Mouse (Mus musculus) c-Kit-positive CD71-negative TER-119-negative erythroid progenitor cells, embryonic 14.5 days (primary cell): ENCODE results near the gene Hist4h4.

ENCODE experiments used
- DNase-seq: peaks from one replicate; pipeline ENCODE4 v3.0.0-alpha.2; 2013; ENCODE audit warnings: low read depth

Gene Hist4h4

GRCm38 (mm10) chr6:136803739-136804633 lies at the start of gene Hist4h4:
TSS of gene Hist4h4 (minus strand) at chr6:136804415.
- DNase-seq: peak; percentile 99

GRCm38 (mm10) chr6:136852762-136853161 lies 48.5 kb upstream of the Hist4h4 start:
- no peak for DNase-seq

GRCm38 (mm10) chr6:136852348-136852747 lies 48.1 kb upstream of the Hist4h4 start:
- DNase-seq: no peak

- no peak for DNase-seq
These were observed 46.1 kb upstream of the Hist4h4 start for GRCm38 (mm10) chr6:136850267-136850666.

- DNase-seq: no peak
These were observed 44.8 kb upstream of the Hist4h4 start for GRCm38 (mm10) chr6:136848971-136849370.

- DNase-seq: no peak
These were observed 44.2 kb upstream of the Hist4h4 start for GRCm38 (mm10) chr6:136848399-136848798.

- no peak for DNase-seq
These were observed 43.6 kb upstream of the Hist4h4 start for GRCm38 (mm10) chr6:136847790-136848189.

GRCm38 (mm10) chr6:136847267-136847666 lies 43.1 kb upstream of the Hist4h4 start:
- no peak for DNase-seq

- no peak for DNase-seq
These were observed 41.7 kb upstream of the Hist4h4 start for GRCm38 (mm10) chr6:136845706-136846480.

GRCm38 (mm10) chr6:136844903-136845302 lies 40.7 kb upstream of the Hist4h4 start:
- DNase-seq: no peak

GRCm38 (mm10) chr6:136837323-136837722 lies 33.1 kb upstream of the Hist4h4 start:
- DNase-seq: no peak

- no peak for DNase-seq
These were observed 31.1 kb upstream of the Hist4h4 start, which contains the start of gene Smco3 for GRCm38 (mm10) chr6:136835352-136835751. TSS of gene Smco3 (minus strand) at chr6:136835452.

- no peak for DNase-seq
These were observed 27.5 kb upstream of the Hist4h4 start for GRCm38 (mm10) chr6:136831712-136832111.

- DNase-seq: no peak
These were observed 24.5 kb upstream of the Hist4h4 start for GRCm38 (mm10) chr6:136828681-136829080.

- peak; percentile 85 for DNase-seq
These were observed 23.8 kb upstream of the Hist4h4 start, which contains the start of gene Wbp11 for GRCm38 (mm10) chr6:136827881-136828561. TSS of gene Wbp11 (minus strand) at chr6:136828233.

- no peak for DNase-seq
These were observed 23.3 kb upstream of the Hist4h4 start, which contains the start of gene BC049715 for GRCm38 (mm10) chr6:136827516-136827880. TSS of gene BC049715 (plus strand) at chr6:136827626.

- DNase-seq: no peak
These were observed 22.9 kb upstream of the Hist4h4 start for GRCm38 (mm10) chr6:136827116-136827515.

GRCm38 (mm10) chr6:136824987-136825386 lies 20.8 kb upstream of the Hist4h4 start:
- no peak for DNase-seq

- DNase-seq: no peak
These were observed 16.9 kb upstream of the Hist4h4 start for GRCm38 (mm10) chr6:136821086-136821485.

- DNase-seq: no peak
These were observed 16.2 kb upstream of the Hist4h4 start for GRCm38 (mm10) chr6:136820381-136820780.

GRCm38 (mm10) chr6:136817549-136817948 lies 13.3 kb upstream of the Hist4h4 start:
- no peak for DNase-seq

GRCm38 (mm10) chr6:136816826-136817225 lies 12.6 kb upstream of the Hist4h4 start:
- no peak for DNase-seq
